Mouse (Mus musculus) C3H10T1/2 (cell line): ENCODE measurements around the gene Mt4. TPM values are rescaled to one million over a fixed set of nuclear protein-coding genes. Genes with fewer than 3 reads are reported as not detected.

Experiments used
- polyA plus RNA-seq, 2 experiments: library from polyadenylated mRNA; unstranded; fragments of >200 nt; fragmentation: generic; extraction: Trizol; gene quantifications; one replicate each; pipeline ENCODE4 v1.2.1; 2012; ENCODE audit warnings: missing spikeins in 2 of 2

Mt4 gene
- under 1 TPM in 1 of 2 experiments, not detected in 1; 0.15 TPM for polyA plus RNA-seq

DNA sequence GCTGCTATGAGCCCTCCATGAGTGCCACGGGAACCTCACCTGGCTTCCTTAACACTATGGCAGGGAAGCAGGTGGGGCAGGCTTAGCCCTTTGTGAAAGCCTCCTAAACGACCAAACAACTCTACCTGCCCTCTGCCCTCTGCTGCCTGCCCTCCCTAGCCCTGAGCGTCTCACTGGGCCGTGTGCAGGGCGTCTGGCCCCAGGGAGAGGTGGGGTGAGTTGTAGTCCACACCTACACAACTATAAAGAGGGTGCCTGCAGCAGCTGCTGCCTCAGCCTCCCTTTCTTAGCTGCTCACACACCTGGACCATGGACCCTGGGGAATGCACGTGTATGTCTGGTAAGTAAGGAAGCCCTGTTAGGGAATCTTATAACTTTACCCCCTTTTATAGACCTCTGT, at the start of gene Mt4:
Gene Mt4 (plus strand): TSS at position 265 of the 400 bp plus-strand sequence.

DNA sequence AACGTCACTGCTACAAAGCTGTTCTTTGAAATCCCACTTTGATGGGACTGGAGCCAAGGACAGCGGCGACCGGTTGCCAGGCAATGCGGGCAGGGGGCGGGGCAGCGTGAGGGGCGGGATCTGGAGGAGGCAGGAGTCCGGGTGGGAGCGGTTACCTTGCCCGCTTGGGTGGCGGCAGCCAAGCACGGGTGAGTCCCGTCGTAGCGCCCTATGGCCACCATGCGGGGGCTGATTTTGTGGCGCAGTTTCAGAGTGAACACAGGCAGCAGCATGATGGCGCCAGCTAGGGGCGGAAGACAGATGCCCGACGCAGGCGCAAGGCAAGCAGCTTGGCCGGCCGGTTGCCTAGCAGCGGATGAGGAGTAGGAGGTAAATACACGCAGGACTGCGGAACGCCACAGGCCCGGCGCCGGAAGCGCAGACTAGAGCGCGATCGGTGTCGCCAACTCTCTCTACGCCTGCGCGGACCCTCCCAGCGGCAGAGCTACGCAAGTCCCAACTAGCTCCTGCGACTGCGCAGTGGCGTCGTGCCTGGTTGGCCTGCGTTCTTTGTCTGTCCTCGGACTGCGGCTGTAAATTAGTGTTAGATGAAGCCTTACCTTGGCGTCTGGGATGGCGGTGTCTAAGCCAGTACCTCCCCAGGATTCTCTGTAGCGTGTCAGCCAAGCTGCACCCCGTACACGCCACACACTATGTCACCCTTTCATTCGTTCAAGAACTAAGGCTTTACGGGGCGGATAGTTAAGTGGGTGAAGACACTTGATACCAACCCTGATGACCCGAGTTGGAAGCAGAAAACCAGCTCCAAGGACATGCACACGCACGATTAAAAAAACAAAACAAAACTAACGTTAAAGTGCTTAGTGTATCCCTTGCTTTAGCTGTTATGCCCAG, 38.7 kb upstream of the Mt4 start, which contains the start of gene Bbs2:
Gene Bbs2 (minus strand): TSS at position 848 of the 894 bp plus-strand sequence.

DNA sequence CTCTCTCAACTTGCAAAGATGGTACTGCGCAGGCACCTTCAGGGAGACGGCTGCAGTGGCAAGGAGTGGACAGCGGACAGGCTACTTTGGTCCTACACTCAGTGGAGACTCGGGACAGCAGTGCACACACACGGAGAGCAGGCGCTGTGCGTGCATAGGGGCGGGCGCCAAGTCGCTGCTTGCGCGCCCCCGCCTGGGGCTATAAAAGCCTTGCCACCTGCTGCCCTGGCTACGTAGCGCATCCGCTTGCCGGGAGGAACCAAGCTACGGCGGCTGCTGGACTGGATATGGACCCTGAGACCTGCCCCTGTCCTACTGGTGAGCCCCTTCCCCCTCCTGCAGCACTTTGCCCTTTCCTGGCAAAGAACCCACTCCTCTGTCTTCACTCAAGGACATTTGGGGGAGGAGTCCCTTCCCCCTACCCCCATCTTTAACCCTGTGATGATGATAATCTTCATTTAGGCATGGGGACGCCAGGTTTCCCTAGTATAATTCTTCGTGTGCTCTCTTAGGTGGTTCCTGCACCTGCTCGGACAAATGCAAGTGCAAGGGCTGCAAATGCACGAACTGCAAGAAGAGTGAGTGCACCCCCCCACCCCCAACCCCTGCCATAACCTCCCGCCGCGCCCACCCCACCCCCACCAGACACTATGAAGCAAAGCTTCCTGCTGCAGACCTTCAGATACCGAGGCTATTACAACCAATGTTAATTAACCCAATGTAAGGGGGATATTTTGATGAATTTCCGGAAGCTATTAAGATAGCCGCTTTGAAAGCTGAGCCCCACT, 15.7 kb downstream of the Mt4 start, which contains the start of gene Mt3:
Gene Mt3 (plus strand): TSS at position 95 of the 788 bp plus-strand sequence.

DNA sequence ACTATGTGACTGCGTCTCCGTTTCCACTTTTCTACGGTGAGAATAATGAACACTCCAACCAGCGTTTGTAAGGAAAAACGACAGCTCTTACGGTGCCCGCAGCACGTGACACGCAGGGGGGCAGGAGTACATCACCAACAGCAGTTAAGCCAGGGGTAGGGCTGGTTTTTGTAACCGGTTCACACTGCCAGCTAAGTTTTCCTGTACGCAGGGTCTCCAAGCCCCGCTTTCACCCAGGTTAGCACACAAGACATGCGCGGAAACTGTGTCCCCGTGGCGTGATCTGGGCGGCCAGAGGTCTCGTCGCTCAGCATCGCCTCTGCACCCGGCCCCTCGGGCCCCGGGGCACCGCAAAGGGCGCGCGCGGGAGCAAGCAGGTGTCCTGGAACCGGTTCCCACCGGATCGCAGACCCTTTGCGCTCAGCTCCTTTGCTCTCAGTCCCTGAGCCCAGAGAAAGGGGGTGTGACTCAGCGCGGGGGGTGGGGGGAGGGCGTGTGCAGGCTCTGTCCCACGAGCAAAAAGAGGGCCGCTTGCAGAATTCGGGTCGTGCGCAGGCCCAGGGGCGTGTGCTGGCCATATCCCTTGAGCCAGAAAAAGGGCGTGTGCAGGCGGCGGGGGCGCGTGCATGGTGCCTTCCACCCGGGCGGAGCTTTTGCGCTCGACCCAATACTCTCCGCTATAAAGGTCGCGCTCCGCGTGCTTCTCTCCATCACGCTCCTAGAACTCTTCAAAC, 35.2 kb downstream of the Mt4 start, which contains the start of gene Mt2:
Gene Mt2 (plus strand): TSS at position 590 of the 734 bp plus-strand sequence.

DNA sequence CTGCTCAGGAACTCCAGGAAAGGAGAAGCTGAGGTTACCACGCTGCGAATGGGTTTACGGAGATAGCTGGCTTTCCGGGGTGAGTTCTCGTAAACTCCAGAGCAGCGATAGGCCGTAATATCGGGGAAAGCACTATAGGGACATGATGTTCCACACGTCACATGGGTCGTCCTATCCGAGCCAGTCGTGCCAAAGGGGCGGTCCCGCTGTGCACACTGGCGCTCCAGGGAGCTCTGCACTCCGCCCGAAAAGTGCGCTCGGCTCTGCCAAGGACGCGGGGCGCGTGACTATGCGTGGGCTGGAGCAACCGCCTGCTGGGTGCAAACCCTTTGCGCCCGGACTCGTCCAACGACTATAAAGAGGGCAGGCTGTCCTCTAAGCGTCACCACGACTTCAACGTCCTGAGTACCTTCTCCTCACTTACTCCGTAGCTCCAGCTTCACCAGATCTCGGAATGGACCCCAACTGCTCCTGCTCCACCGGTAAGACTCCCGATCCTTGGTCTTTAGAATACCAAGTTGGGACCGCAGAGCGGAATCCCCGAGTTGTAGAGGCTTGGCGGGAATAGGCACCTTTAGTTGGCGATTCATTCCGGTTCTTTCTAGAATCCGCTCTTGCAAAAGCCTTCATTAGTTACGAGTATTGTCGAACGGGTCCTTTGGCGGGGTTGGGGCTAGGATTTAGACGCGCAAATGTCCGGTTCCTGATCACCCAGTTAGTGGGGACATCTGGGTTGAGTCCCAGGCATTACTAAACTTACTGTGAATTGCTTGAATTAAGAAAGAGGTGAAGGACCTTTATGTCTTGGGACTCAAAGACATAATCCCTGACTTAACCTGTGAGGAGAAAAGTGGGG, 42.1 kb downstream of the Mt4 start, which contains the start of gene Mt1:
Gene Mt1 (plus strand): TSS at position 226 of the 856 bp plus-strand sequence.

Other genes with a start within 250 kb of the Mt4 start
- gene Amfr, start 124.4 kb upstream of the Mt4 start, polyA plus RNA-seq, result 10 to 100 TPM; 20.6 to 63.6 TPM
- gene Nudt21, start 100.2 kb upstream of the Mt4 start, polyA plus RNA-seq, result 10 to 100 TPM; 68.9 to 79.4 TPM
- 1 to 10 TPM; 1.1 to 5.5 TPM for gene Ogfod1, start 100.0 kb upstream of the Mt4 start, polyA plus RNA-seq
- gene Bbs2, start 38.3 kb upstream of the Mt4 start, polyA plus RNA-seq, result 10 to 100 TPM in 1 of 2 experiments, 1 to 10 TPM in 1; 2.4 to 20.0 TPM
- not detected for gene Mt3, start 15.4 kb downstream of the Mt4 start, polyA plus RNA-seq
- gene Mt2, start 35.5 kb downstream of the Mt4 start, polyA plus RNA-seq, result 100 to 1,000 TPM; 253 to 636 TPM
- 1,000 to 10,000 TPM in 1 of 2 experiments, 100 to 1,000 TPM in 1; 937 to 1,009 TPM for gene Mt1, start 41.9 kb downstream of the Mt4 start, polyA plus RNA-seq
- 10 to 100 TPM; 21.1 to 23.5 TPM for gene Nup93, start 77.4 kb downstream of the Mt4 start, polyA plus RNA-seq
- gene Slc12a3, start 192.0 kb downstream of the Mt4 start, polyA plus RNA-seq, result not detected
- 10 to 100 TPM; 21.7 to 47.0 TPM for gene Herpud1, start 249.2 kb downstream of the Mt4 start, polyA plus RNA-seq